Mouse (Mus musculus): ENCODE data around the gene Wdr1. TPM values are rescaled to one million over a fixed set of nuclear protein-coding genes. Genes with fewer than 3 reads are reported as not detected.

Gene Wdr1
- polyA plus RNA-seq, 1 experiment from 2014 or later, result 219 TPM

DNA sequence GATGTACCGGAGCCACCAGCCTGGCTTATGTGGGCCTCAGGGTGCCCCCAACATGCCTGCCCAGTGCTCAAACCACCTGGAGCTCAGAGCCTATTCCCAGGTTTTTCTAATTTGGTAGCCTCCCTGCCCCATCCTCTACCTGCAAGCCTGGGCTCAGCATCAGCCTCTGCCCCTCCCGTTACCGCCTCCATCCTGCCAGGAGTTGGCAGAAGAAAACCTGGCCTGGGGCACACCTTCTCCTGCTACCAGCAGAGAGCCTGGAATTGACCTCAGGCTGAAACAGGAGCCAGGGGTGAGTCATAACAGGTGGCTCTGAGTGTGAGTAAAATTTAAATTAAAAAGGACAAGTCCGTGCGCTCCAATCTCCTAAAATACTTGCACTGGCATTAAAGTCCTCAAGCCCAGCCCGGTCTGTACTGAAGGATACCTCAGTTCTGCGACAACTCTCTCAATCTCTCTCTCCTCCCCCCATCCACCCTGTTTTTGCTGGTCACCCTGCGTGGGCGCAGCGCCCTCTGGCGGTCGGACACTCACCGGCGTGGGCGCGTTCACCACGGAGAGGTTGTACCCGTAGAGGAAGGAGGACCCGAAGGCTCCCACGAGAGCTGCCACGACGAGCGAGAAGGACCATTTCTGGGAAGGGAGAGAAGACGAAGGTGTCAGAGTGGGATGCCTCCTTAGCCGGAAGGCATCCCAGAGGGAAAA, 86.0 kb downstream of the Wdr1 start:
- Histone ChIP-seq H3K9me3 (no peaks in the 10 kb centered on the region), H3K36me3 (no peaks in the 10 kb centered on the region), H3K27ac (no peak overlapping the region), H3K9ac (no peak overlapping the region), H3K27me3 (no peaks in the 10 kb centered on the region), H3K4me1 (peaks cover 19% of the 10 kb centered on the region; the same call in 1 of the 2 replicates), H3K4me3 (no peak overlapping the region), H3K4me2 (replicated peaks) (no peak overlapping the region)
- no peak for ATAC-seq (ENCODE audit: insufficient number of reproducible peaks, insufficient read depth, low FRiP score, low TSS enrichment)
- 82% methylated on average over 25 of the region's 25 CpGs for WGBS

Other genes with a start within 250 kb of the Wdr1 start
- gene Drd5, start 243.9 kb downstream of the Wdr1 start, polyA plus RNA-seq (2016; fragmentation: Nextera tagmentation; extraction: Ambion mirVana), result 0.41 and 0.43 TPM in 2 replicates
- gene Slc2a9, start 60.1 kb downstream of the Wdr1 start, polyA plus RNA-seq (2016; fragmentation: Nextera tagmentation; extraction: Ambion mirVana), result 0.72 and 0.81 TPM in 2 replicates
- 36.1 and 36.7 TPM in 2 replicates for gene Zfp518b, start 121.6 kb upstream of the Wdr1 start, polyA plus RNA-seq (2016; fragmentation: Nextera tagmentation; extraction: Ambion mirVana)